Mouse (Mus musculus): ENCODE measurements around the gene Cyp4f18. TPM values are rescaled to one million over a fixed set of nuclear protein-coding genes. Genes with fewer than 3 reads are reported as not detected.

Gene Cyp4f18
- total RNA-seq, 2 experiments from 2014 or later, result 0.48 TPM; not detected in 1

Other genes starting within 250 kb of the Cyp4f18 start
- 10 to 100 TPM; 13.3 to 13.6 TPM for gene Zfp709, start 127.6 kb downstream of the Cyp4f18 start, total RNA-seq (2021)
- gene Zfp882, start 101.0 kb downstream of the Cyp4f18 start, total RNA-seq (2021), result 10 to 100 TPM; 20.8 to 23.0 TPM
- gene Zfp617, start 101.0 kb downstream of the Cyp4f18 start, total RNA-seq (2021), result 10 to 100 TPM; 24.3 to 25.1 TPM
- 10 to 100 TPM; 16.8 to 18.6 TPM for gene Zfp961, start 58.6 kb downstream of the Cyp4f18 start, total RNA-seq (2021)
- not detected for gene Olfr372, start 31.6 kb upstream of the Cyp4f18 start, total RNA-seq (2021)
- not detected for gene Olfr373, start 73.6 kb upstream of the Cyp4f18 start, total RNA-seq (2021)
- under 1 TPM in 1 of 2 experiments, not detected in 1; 0.04 TPM for gene Olfr374, start 97.4 kb upstream of the Cyp4f18 start, total RNA-seq (2021)
- gene Tpm4, start 125.3 kb upstream of the Cyp4f18 start, total RNA-seq (2021), result 10 to 100 TPM; 74.1 to 78.5 TPM
- 10 to 100 TPM; 49.6 to 55.4 TPM for gene Rab8a, start 151.6 kb upstream of the Cyp4f18 start, total RNA-seq (2021)
- gene Hsh2d, start 180.0 kb upstream of the Cyp4f18 start, total RNA-seq (2021), result not detected
- gene Cib3, start 203.2 kb upstream of the Cyp4f18 start, total RNA-seq (2021), result under 1 TPM in 1 of 2 experiments, not detected in 1; 0.16 TPM
- not detected for gene Gm11034, start 204.0 kb upstream of the Cyp4f18 start, total RNA-seq (2021)
- gene Fam32a, start 210.1 kb upstream of the Cyp4f18 start, total RNA-seq (2021), result 10 to 100 TPM; 71.3 to 76.4 TPM
- gene Ap1m1, start 230.4 kb upstream of the Cyp4f18 start, total RNA-seq (2021), result 100 to 1,000 TPM; 155 to 161 TPM